In genomic region chr2:164745843-164746479, GRCm38 (mm10) we compare ENCODE assay signal across 8 mouse cellular contexts. TPM values are rescaled to one million over a fixed set of nuclear protein-coding genes. Genes with fewer than 3 reads are reported as not detected.
DNase-seq lines count a peak whose midpoint lies in the region; ATAC-seq and TF ChIP-seq lines count a peak whose summit lies in the region.

Gene Wfdc3 (minus strand): TSS chr2:164745931.
Gene Dnttip1 (plus strand): TSS chr2:164745983.

- peak; percentile 91 for DNase-seq in kidney, postnatal 0 days (ENCODE audit: low spot score)
- DNase-seq in liver, embryonic 11.5 days (ENCODE audit: low spot score): peak; percentile 96
- DNase-seq in spleen, postnatal 4 days (ENCODE audit: low spot score in 2 of 2): peak; percentile 92 to 98

- H3K9ac ChIP-seq in heart, embryonic 13.5 days: peak within 1 kb of the TSS; percentile 93
- peak within 1 kb of the TSS; percentile 96 for H3K9ac ChIP-seq in kidney, postnatal 0 days (ENCODE audit: low read depth, low read length)
- H3K9ac ChIP-seq in liver, embryonic 11.5 days (ENCODE audit: low read depth, low read length): peak within 1 kb of the TSS; percentile 83

- peak; percentile 81 for TF ChIP-seq POLR2A in myocyte (IDR thresholded peaks at IDR 0.05; ENCODE audit: insufficient read length, low read depth)

- no peaks in the 10 kb centered on the region for H3K9me3 ChIP-seq in heart, embryonic 13.5 days
- H3K9me3 ChIP-seq in kidney, postnatal 0 days (replicated peaks; ENCODE audit: low read length): no peaks in the 10 kb centered on the region
- H3K9me3 ChIP-seq in liver, embryonic 11.5 days (ENCODE audit: control insufficient read depth, low read length): no peaks in the 10 kb centered on the region

- H3K4me2 ChIP-seq in heart, embryonic 13.5 days: peak within 1 kb of the TSS; percentile 95
- peak within 1 kb of the TSS; percentile 94 for H3K4me2 ChIP-seq in kidney, postnatal 0 days (ENCODE audit: low read length)
- peak within 1 kb of the TSS; percentile 88 for H3K4me2 ChIP-seq in liver, embryonic 11.5 days
- H3K4me2 ChIP-seq in myocyte (ENCODE audit: low read depth): peak within 1 kb of the TSS; percentile 100

- peaks cover 38% of the 10 kb centered on the region for H3K36me3 ChIP-seq in heart, embryonic 13.5 days
- peaks cover 11% of the 10 kb centered on the region for H3K36me3 ChIP-seq in kidney, postnatal 0 days (ENCODE audit: insufficient read depth, low read length)
- H3K36me3 ChIP-seq in liver, embryonic 11.5 days (ENCODE audit: control insufficient read depth, insufficient read depth, low read length): peaks cover 10% of the 10 kb centered on the region
- peaks cover 9% of the 10 kb centered on the region for H3K36me3 ChIP-seq in myocyte (ENCODE audit: control insufficient read depth, insufficient read depth)

- peak within 1 kb of the TSS; percentile 77 for H3ac ChIP-seq in myocyte (ENCODE audit: control insufficient read depth, insufficient read length)

- H3K27me3 ChIP-seq in heart, embryonic 13.5 days (replicated peaks): 0 out of 2 replicates have a peak, but pooled peaks cover 5% of the 10 kb centered on the region
- H3K27me3 ChIP-seq in kidney, postnatal 0 days (ENCODE audit: insufficient read depth, low read length): no peaks in the 10 kb centered on the region
- no peaks in the 10 kb centered on the region for H3K27me3 ChIP-seq in liver, embryonic 11.5 days (replicated peaks; ENCODE audit: control insufficient read depth, insufficient read depth, low read length)
- H3K27me3 ChIP-seq in myocyte (ENCODE audit: control insufficient read depth, insufficient read depth, insufficient read length): no peaks in the 10 kb centered on the region

- no peak for TF ChIP-seq CTCF in kidney, postnatal 0 days (IDR thresholded peaks at IDR 0.05; ENCODE audit: low read depth)

- ATAC-seq in CD4-positive, CD25-positive, alpha-beta regulatory T cell, adult 4 months: peak; percentile 98
- peak; percentile 83 for ATAC-seq in erythroid progenitor cell, adult 5-6 weeks (replicated peaks; ENCODE audit: low FRiP score, poor library complexity, severe bottlenecking)
- peak; percentile 86 for ATAC-seq in heart, embryonic 13.5 days (ENCODE audit: extremely low read depth, insufficient number of reproducible peaks, low FRiP score, low TSS enrichment)
- ATAC-seq in kidney, postnatal 0 days (replicated peaks; ENCODE audit: low FRiP score, low read depth): peak; percentile 85
- ATAC-seq in liver, embryonic 11.5 days (replicated peaks; ENCODE audit: low FRiP score): peak; percentile 89

- H3K4me3 ChIP-seq in brown adipose tissue, adult 24 weeks (ENCODE audit: insufficient read depth, low read depth, low read length): peak within 1 kb of the TSS; percentile 95
- peak within 1 kb of the TSS; percentile 70 for H3K4me3 ChIP-seq in heart, embryonic 13.5 days
- H3K4me3 ChIP-seq in kidney, postnatal 0 days (replicated peaks; ENCODE audit: low read depth, low read length): peak within 1 kb of the TSS; percentile 93
- peak within 1 kb of the TSS; percentile 87 for H3K4me3 ChIP-seq in liver, embryonic 11.5 days (ENCODE audit: low read depth, low read length)
- peak within 1 kb of the TSS; percentile 79 for H3K4me3 ChIP-seq in myocyte

- H3K27ac ChIP-seq in brown adipose tissue, adult 24 weeks (replicated peaks; ENCODE audit: low read depth, low read length): peak within 1 kb of the TSS; percentile 61; the same call in 1 of the 2 replicates
- H3K27ac ChIP-seq in heart, embryonic 13.5 days (replicated peaks): peak within 1 kb of the TSS; percentile 71
- H3K27ac ChIP-seq in kidney, postnatal 0 days: peak within 1 kb of the TSS; percentile 76
- peak within 1 kb of the TSS; percentile 63; the same call in 1 of the 2 replicates for H3K27ac ChIP-seq in liver, embryonic 11.5 days (ENCODE audit: low read depth, low read length)

- H3K79me2 ChIP-seq in myocyte (ENCODE audit: control insufficient read depth, insufficient read depth): peaks cover 40% of the 10 kb centered on the region

- under 1% methylated on average over 69 of the region's 70 CpGs for WGBS in heart, embryonic 13.5 days
- WGBS in kidney, postnatal 0 days: under 1% methylated on average over 70 of the region's 70 CpGs
- WGBS in liver, embryonic 11.5 days: 0% methylated on average over 55 of the region's 70 CpGs

- H3K4me1 ChIP-seq in brown adipose tissue, adult 24 weeks (ENCODE audit: control insufficient read depth, insufficient read depth, insufficient read length, low read length): peaks cover 4% of the 10 kb centered on the region; the same call in 1 of the 2 replicates
- H3K4me1 ChIP-seq in heart, embryonic 13.5 days: peaks cover 28% of the 10 kb centered on the region
- peaks cover 13% of the 10 kb centered on the region; the same call in 1 of the 2 replicates for H3K4me1 ChIP-seq in kidney, postnatal 0 days (replicated peaks; ENCODE audit: insufficient read depth, low read length)
- peaks cover 7% of the 10 kb centered on the region; the same call in 1 of the 2 replicates for H3K4me1 ChIP-seq in liver, embryonic 11.5 days (replicated peaks; ENCODE audit: control insufficient read depth, insufficient read depth, low read length)

TF ChIP-seq in myocyte, 11 proteins besides CTCF, POLR2A, EP300 and RAD21:
- TF ChIP-seq TCF3 (IDR thresholded peaks at IDR 0.05; ENCODE audit: insufficient read length, low read depth) (no peak), SRF (IDR thresholded peaks at IDR 0.05; ENCODE audit: control insufficient read depth, insufficient read length, low read depth) (peak; percentile 38), POLR2AphosphoS2 (IDR thresholded peaks at IDR 0.05; ENCODE audit: insufficient read length, low read depth) (no peak), MYOG (IDR thresholded peaks at IDR 0.05; ENCODE audit: control insufficient read depth in 1 of 3, insufficient read depth in 1 of 3, insufficient read length in 2 of 3, low read depth in 2 of 3) (no peak)

RNA-seq across cellular contexts. Expression of gene Wfdc3, which starts in this region (rescaled TPM):
- not detected for polyA plus RNA-seq in CD4-positive, CD25-positive, alpha-beta regulatory T cell, adult 4 months (2017; shearing (Covaris generic))
- polyA plus RNA-seq in brown adipose tissue, adult 24 weeks (2012; ENCODE audit: insufficient read depth, insufficient read length, missing spikeins): not detected in 2 replicates
- total RNA-seq in erythroid progenitor cell, adult 5-6 weeks (2015; ENCODE audit: low replicate concordance): 4.2 and 6.1 TPM in 2 replicates
- total RNA-seq in erythroid progenitor cell, adult 5-6 weeks (2017; ENCODE audit: low replicate concordance): 2.3 and 2.8 TPM in 2 replicates
- 0.27 and 0.28 TPM in 2 replicates for polyA plus RNA-seq in heart, embryonic 13.5 days (2015; fragmentation: Nextera tagmentation; extraction: Ambion mirVana)
- polyA plus RNA-seq in kidney, postnatal 0 days (2015; fragmentation: Nextera tagmentation; extraction: Ambion mirVana): 0.64 and 1.1 TPM in 2 replicates
- 0.18 and 0.38 TPM in 2 replicates for polyA plus RNA-seq in liver, embryonic 11.5 days (2014; fragmentation: Nextera tagmentation; extraction: Ambion mirVana)
- 0.41 TPM for polyA plus RNA-seq in myocyte (2012; fragmentation: generic; extraction: Trizol)

RNA-seq across cellular contexts. Expression of gene Dnttip1, which starts in this region (rescaled TPM):
- polyA plus RNA-seq in CD4-positive, CD25-positive, alpha-beta regulatory T cell, adult 4 months (2017; shearing (Covaris generic)): 1 to 10 TPM; 3.8 to 7.3 TPM
- polyA plus RNA-seq in brown adipose tissue, adult 24 weeks (2012; ENCODE audit: insufficient read depth, insufficient read length, missing spikeins): 12.7 and 16.6 TPM in 2 replicates
- 64.6 and 69.2 TPM in 2 replicates for total RNA-seq in erythroid progenitor cell, adult 5-6 weeks (2015; ENCODE audit: low replicate concordance)
- total RNA-seq in erythroid progenitor cell, adult 5-6 weeks (2017; ENCODE audit: low replicate concordance): 44.0 and 58.0 TPM in 2 replicates
- polyA plus RNA-seq in heart, embryonic 13.5 days (2015; fragmentation: Nextera tagmentation; extraction: Ambion mirVana): 55.0 and 56.9 TPM in 2 replicates
- polyA plus RNA-seq in kidney, postnatal 0 days (2015; fragmentation: Nextera tagmentation; extraction: Ambion mirVana): 58.5 and 62.4 TPM in 2 replicates
- polyA plus RNA-seq in liver, embryonic 11.5 days (2014; fragmentation: Nextera tagmentation; extraction: Ambion mirVana): 50.3 and 50.5 TPM in 2 replicates
- 63.0 TPM for polyA plus RNA-seq in myocyte (2012; fragmentation: generic; extraction: Trizol)

Comparison
In these comparisons a context has a peak if more than half of its experiments do, and no peak if none do; other contexts are left out.
1. Peak in every context shown above with its lines: DNase-seq, ATAC-seq, H3K4me3 ChIP-seq and H3K27ac ChIP-seq.